Mouse (Mus musculus) thymus, adult 2 months (tissue): ENCODE results near the gene Trio. TPM values are rescaled to one million over a fixed set of nuclear protein-coding genes. Genes with fewer than 3 reads are reported as not detected.

ENCODE experiments used
- DNase-seq: peaks from one replicate; pipeline ENCODE4 v3.0.0; 2021
- H3K27ac ChIP-seq: fragments of 200-500 bp; 2 replicates; pipeline ENCODE4 v1.5.1; 2012; ENCODE audit warnings: low read length, control low read depth; ENCODE audit not compliant: control insufficient read depth, insufficient read depth
- H3K27me3 ChIP-seq: fragments of 200-500 bp; 2 replicates; pipeline ENCODE4 v1.6.1; 2012; ENCODE audit warnings: mild to moderate bottlenecking, low read length, moderate library complexity, mixed read lengths; ENCODE audit not compliant: control insufficient read depth, insufficient read depth
- H3K36me3 ChIP-seq: fragments of 200-500 bp; 2 replicates; pipeline ENCODE4 v1.6.1; 2012; ENCODE audit warnings: mild to moderate bottlenecking, low read length, moderate library complexity; ENCODE audit not compliant: control insufficient read depth, insufficient read depth
- H3K4me1 ChIP-seq: fragments of 200-500 bp; replicated peaks from 2 replicates; pipeline ENCODE4 v1.6.1; 2012; ENCODE audit warnings: low read length; ENCODE audit not compliant: control insufficient read depth, insufficient read depth
- H3K4me3 ChIP-seq: fragments of 200-500 bp; 2 replicates; pipeline ENCODE4 v1.5.1; 2012; ENCODE audit warnings: mild to moderate bottlenecking, low read length, control low read depth, moderate library complexity; ENCODE audit not compliant: control insufficient read depth, insufficient read depth
- CTCF ChIP-seq: fragments of 200-500 bp; IDR thresholded peaks from 2 replicates; pipeline ENCODE4 v1.5.1; 2012; ENCODE audit warnings: mild to moderate bottlenecking, control low read depth, low read length, moderate library complexity, borderline replicate concordance; ENCODE audit not compliant: control insufficient read depth, poor library complexity, insufficient read depth; ENCODE audit errors: extremely low read depth
- POLR2A ChIP-seq: fragments of 200-500 bp; IDR thresholded peaks from 2 replicates; pipeline ENCODE4 v1.6.1; 2012; ENCODE audit warnings: mild to moderate bottlenecking, low read length, control low read depth, moderate library complexity; ENCODE audit not compliant: control insufficient read depth, poor library complexity, insufficient read depth; ENCODE audit errors: extremely low read depth
- WGBS: fragments of 180-500 bp; shearing (Covaris S2); methylation state at CpG from one replicate; pipeline ENCODE4 v1.1.7; 2018; 5-methylcytosine and 5-hydroxymethylcytosine counted together
- polyA plus RNA-seq: library from polyadenylated mRNA; depleted of rRNA; stranded (reverse); fragments of >200 nt; gene quantifications from 2 replicates; pipeline ENCODE4 v1.2.3, GENCODE M21; 2012

Gene Trio
- polyA plus RNA-seq, 1 experiment = 24.9 TPM

DNA sequence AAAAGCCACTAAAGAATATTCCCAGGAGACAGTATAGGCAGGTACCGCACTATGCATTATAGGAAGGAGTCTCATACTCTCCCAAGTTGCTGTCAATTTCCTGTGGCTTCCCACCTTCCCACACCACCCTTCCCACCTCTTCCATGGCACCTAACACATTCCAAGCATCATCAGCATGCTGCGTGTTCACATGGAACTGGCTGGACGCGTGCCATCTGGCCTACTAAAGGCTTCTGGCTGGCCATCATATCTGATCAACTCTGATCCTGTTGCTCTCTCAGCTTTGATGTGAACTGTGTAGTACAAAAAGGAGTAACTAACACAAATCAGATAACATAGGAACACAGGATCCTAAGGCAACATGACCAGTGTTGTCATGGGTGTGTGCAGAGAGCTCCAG, 156.6 kb downstream of the Trio start:
- Histone ChIP-seq H3K27me3 (no peaks in the 10 kb centered on the region), H3K4me1 (no peaks in the 10 kb centered on the region), H3K36me3 (no peaks in the 10 kb centered on the region), H3K27ac (no peak overlapping the region), H3K4me3 (no peak overlapping the region)
- DNase-seq = no peak
- WGBS = 97% methylated on average over 4 of the region's 4 CpGs
- TF ChIP-seq POLR2A = no peak
- TF ChIP-seq CTCF = no peak

DNA sequence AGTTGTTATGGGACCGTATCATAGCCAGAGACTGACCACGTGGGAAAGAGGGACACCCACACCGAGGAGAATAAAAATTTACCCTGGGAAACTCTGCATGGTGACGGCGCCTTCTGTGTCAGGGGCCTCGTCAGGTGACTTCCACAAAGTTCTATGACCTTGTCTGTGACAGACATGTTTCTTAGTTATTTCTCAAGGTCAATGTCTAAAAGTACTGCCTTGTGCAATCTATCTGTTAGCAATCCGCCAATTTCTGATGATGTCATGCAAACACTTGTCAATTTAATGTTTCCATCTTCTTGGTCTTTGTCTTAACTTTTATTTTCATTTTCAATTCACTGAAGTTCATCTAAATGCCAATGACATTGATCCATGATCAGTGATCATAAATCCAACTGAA, 157.8 kb downstream of the Trio start:
- TF ChIP-seq POLR2A (no peak), CTCF (no peak)
- no peaks in the 10 kb centered on the region for H3K4me1 ChIP-seq
- no peak overlapping the region for H3K27ac ChIP-seq
- 98% methylated on average over 7 of the region's 7 CpGs for WGBS
- no peaks in the 10 kb centered on the region for H3K36me3 ChIP-seq
- H3K27me3 ChIP-seq = no peaks in the 10 kb centered on the region
- DNase-seq = no peak
- no peak overlapping the region for H3K4me3 ChIP-seq

DNA sequence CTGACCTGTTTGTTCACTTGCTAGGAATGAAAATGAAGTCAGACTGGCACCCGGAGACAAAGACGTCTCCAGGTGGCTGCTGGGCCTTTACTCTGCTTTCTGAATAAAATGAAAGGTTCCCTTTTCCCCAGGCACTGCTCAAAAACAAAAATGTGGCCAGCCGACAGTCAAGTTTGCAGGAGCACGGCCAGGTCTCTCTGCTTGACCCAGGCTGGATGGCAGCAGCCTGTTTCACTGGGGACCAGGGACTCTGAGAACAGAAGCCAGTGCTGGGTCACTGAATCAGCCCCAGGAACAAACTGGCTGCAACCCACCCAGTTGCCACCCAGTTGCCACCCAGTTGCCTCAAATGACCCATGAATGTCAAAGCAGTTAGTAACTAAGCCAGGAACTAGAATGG, 159.2 kb downstream of the Trio start:
- H3K27me3 ChIP-seq = no peaks in the 10 kb centered on the region; the same call in 1 of the 2 replicates
- 91% methylated on average over 4 of the region's 4 CpGs for WGBS
- H3K4me3 ChIP-seq = no peak overlapping the region
- H3K27ac ChIP-seq = no peak overlapping the region
- no peaks in the 10 kb centered on the region for H3K4me1 ChIP-seq
- DNase-seq = no peak
- no peaks in the 10 kb centered on the region for H3K36me3 ChIP-seq
- TF ChIP-seq CTCF (no peak), POLR2A (no peak)

DNA sequence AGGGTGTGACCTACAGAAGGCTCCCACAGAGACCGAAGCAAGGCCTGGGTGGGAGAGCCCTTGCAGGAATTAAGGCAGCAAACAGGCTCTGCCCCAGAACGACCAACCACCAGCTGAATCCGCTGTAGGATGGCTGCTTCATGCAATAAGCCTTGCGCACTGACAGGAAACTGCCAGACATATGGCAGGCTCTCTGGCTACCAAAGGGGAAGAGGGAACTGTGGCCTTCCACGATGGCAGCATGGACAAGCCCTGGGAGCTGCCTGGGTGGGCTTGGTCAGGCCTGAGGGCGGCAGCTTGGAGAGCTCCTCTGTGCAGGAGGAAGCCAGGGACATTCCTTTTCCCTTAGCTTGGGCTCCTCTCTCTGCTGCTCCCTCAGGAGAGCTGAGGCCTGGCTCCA, 159.6 kb downstream of the Trio start:
- WGBS = 80% methylated on average over 6 of the region's 6 CpGs
- no peak overlapping the region for H3K27ac ChIP-seq
- H3K4me3 ChIP-seq = no peak overlapping the region
- TF ChIP-seq POLR2A = no peak
- TF ChIP-seq CTCF = no peak
- no peak for DNase-seq
- no peaks in the 10 kb centered on the region; the same call in 1 of the 2 replicates for H3K27me3 ChIP-seq
- no peaks in the 10 kb centered on the region for H3K4me1 ChIP-seq
- H3K36me3 ChIP-seq = no peaks in the 10 kb centered on the region

DNA sequence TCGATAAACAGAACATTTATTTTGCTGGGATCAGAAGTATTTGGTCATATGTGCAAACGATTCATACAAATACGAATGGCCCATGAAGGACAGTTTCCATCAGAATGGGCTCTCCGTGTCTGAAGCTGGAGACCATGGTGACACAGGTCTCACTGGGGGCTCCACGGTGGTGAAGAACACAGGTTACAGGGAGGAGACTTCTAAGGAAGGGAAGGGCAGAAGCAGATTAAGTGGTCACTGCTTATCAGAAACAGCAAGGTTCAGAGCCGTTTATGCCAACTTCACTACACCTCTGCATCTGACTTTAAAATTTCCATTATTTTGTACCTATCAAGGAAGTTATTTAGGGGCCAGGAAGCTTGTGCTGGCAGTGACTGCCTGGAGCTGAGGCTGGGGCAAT, 161.3 kb downstream of the Trio start:
- WGBS = 94% methylated on average over 6 of the region's 6 CpGs

DNA sequence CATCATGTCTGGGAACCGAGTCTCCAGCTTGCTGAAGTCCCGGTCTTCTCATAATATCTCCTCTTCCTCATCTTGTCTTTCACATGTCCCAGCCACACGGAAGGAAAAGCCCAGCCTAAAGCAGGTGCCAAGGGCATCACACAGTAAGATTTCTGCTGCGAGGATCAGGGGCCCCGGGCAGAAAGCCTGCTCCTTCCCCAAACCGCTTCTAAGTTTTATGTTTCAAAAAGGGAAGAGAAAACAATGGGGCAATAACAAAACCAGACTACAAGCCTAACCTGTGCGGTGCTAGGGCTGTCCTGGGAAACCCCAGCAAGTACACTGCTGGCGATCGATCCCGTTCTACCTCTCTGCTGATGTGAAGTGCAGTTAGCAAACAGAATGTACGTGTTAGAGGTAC, 162.7 kb downstream of the Trio start:
- no peaks in the 10 kb centered on the region for H3K36me3 ChIP-seq
- no peak overlapping the region for H3K27ac ChIP-seq
- TF ChIP-seq POLR2A (no peak), CTCF (no peak)
- no peak overlapping the region for H3K4me3 ChIP-seq
- H3K27me3 ChIP-seq = no peaks in the 10 kb centered on the region; the same call in 1 of the 2 replicates
- H3K4me1 ChIP-seq = peaks cover 3% of the 10 kb centered on the region; the same call in 1 of the 2 replicates
- DNase-seq = no peak
- 85% methylated on average over 11 of the region's 11 CpGs for WGBS

More for the DNA sequence above, 161.3 kb downstream of the Trio start:
- Histone ChIP-seq H3K27ac (no peak overlapping the region), H3K36me3 (no peaks in the 10 kb centered on the region), H3K27me3 (no peaks in the 10 kb centered on the region; the same call in 1 of the 2 replicates), H3K4me1 (0 out of 2 replicates have a peak, but pooled peaks cover 3% of the 10 kb centered on the region), H3K4me3 (no peak overlapping the region)
- DNase-seq = no peak
- TF ChIP-seq POLR2A = no peak
- no peak for TF ChIP-seq CTCF

DNA sequence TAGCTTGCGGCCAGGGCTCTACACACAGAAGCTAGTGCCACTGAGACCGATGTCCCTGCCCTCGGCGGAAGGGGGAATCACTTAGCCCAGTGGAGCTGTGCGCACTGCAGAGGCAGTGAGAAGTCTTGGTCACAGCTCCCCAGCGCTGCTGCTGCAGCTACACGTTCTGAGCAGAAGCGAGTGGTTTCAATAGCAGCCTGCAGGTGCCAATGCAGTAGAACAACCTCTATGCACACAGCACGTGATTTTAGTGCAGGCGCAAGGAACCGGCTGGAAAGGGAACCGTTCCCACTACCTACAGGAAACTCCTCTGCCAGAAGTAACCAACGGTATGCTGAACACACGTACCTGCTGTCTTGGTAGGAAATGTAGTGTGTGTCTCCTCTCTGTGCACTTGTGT, 165.2 kb downstream of the Trio start:
- WGBS = 92% methylated on average over 14 of the region's 14 CpGs
- H3K4me3 ChIP-seq = no peak overlapping the region
- no peak for TF ChIP-seq CTCF
- TF ChIP-seq POLR2A = no peak
- no peak overlapping the region for H3K27ac ChIP-seq
- no peak for DNase-seq
- H3K36me3 ChIP-seq = no peaks in the 10 kb centered on the region
- peaks cover 21% of the 10 kb centered on the region for H3K4me1 ChIP-seq
- H3K27me3 ChIP-seq = no peaks in the 10 kb centered on the region; the same call in 1 of the 2 replicates
